Mouse (Mus musculus): ENCODE measurements around the gene Slc25a36. TPM values are rescaled to one million over a fixed set of nuclear protein-coding genes. Genes with fewer than 3 reads are reported as not detected.
A peak's percentile ranks its signal among the peaks of the same experiment; 100 is the strongest.

Gene Slc25a36
- 97.3 and 99.9 TPM in 2 replicates for polyA plus RNA-seq (2014; fragmentation: Nextera tagmentation; extraction: Ambion mirVana)

DNA sequence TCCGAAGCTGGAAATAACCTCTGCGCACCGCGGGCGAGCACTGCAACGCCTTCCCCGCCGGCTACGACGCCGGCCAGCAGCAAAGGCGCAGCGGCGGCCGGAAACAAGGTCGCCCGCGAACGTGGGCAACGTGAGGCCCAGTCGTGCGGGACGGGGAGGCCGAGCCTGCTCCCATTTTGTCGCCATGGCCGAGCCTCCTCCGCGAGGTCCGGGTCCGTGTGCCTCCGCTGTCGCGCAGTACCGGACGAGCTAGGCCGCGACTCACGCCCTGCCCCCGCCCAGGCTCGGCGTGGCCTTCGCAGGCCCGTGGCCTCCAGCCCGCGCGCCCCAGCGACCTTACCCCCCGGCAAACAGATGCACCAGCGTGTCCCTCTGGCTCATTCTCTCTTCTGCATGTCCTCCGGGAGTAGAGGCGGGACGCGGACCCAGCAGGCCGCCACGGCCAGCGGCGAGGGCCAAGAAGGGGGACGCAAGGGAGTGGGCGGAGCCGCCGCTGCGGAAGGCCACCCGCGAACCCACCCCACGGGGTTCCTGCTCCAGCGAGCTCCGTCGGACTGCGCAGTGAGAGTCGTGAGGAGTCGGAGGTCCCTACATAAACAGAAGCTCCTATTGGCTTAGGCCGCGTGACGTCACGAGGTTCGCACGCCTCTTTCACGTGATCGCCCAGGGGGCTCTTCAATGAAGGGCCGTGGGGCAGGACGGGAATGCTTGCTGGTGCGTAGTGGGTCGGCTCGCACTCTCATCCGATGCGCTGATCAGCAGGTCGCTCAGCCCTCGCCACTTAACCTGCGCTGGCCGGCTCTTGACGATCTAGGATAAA is at the start of gene Slc25a36:
TSS of gene Slc25a36 (minus strand) at position 587 of the 820 bp plus-strand sequence.
- Histone ChIP-seq H3K36me3 (replicated peaks; ENCODE audit: control insufficient read depth, insufficient read depth, low read depth, low read length) (no peaks in the 10 kb centered on the region), H3K4me3 (ENCODE audit: low read depth, low read length) (peak within 1 kb of the TSS; percentile 84), H3K27me3 (ENCODE audit: control insufficient read depth, insufficient read depth, low read length) (no peaks in the 10 kb centered on the region), H3K4me1 (ENCODE audit: control insufficient read depth, insufficient read depth, low read length) (no peaks in the 10 kb centered on the region), H3K9ac (replicated peaks; ENCODE audit: low read length) (peak within 1 kb of the TSS; percentile 78), H3K9me3 (replicated peaks; ENCODE audit: control insufficient read depth, low read length) (no peaks in the 10 kb centered on the region), H3K4me2 (ENCODE audit: low read depth, low read length) (peak within 1 kb of the TSS; percentile 53), H3K27ac (replicated peaks; ENCODE audit: low read depth, low read length) (peak within 1 kb of the TSS; percentile 71)
- ATAC-seq (replicated peaks; ENCODE audit: insufficient number of reproducible peaks, low FRiP score, low TSS enrichment, low read depth) (peak; percentile 99), DNase-seq (ENCODE audit: low spot score) (peak; percentile 98)
- under 1% methylated on average over 84 of the region's 91 CpGs for WGBS

DNA sequence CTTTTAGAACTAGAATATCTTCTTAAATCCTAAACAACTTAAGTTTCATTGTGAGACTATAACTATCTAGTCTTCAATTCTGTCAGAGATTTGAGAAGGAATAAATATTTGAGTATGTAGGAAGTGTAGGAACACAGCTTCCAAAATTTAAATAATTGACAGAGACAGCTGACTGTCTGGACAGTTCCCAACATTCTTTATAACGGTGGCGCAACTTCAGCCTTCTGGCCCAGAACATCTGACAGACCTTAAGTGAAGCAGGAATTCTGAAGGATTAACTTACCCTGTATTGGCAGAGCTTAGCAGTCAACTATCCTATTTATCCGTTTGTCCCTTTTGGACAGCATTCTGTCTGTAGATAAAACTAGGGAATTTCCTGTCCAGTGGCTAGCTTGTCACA is 47.5 kb upstream of the Slc25a36 start:
- ATAC-seq (replicated peaks; ENCODE audit: insufficient number of reproducible peaks, low FRiP score, low TSS enrichment, low read depth) = no peak
- Histone ChIP-seq H3K9ac (replicated peaks; ENCODE audit: low read length) (no peak overlapping the region), H3K9me3 (replicated peaks; ENCODE audit: control insufficient read depth, low read length) (no peaks in the 10 kb centered on the region), H3K4me1 (ENCODE audit: control insufficient read depth, insufficient read depth, low read length) (no peaks in the 10 kb centered on the region), H3K36me3 (replicated peaks; ENCODE audit: control insufficient read depth, insufficient read depth, low read depth, low read length) (no peaks in the 10 kb centered on the region), H3K27me3 (ENCODE audit: control insufficient read depth, insufficient read depth, low read length) (no peaks in the 10 kb centered on the region), H3K4me3 (ENCODE audit: low read depth, low read length) (no peak overlapping the region), H3K27ac (replicated peaks; ENCODE audit: low read depth, low read length) (no peak overlapping the region), H3K4me2 (ENCODE audit: low read depth, low read length) (no peak overlapping the region)
- DNase-seq (ENCODE audit: low spot score) = no peak
- WGBS = 73% methylated on average over 3 of the region's 3 CpGs

DNA sequence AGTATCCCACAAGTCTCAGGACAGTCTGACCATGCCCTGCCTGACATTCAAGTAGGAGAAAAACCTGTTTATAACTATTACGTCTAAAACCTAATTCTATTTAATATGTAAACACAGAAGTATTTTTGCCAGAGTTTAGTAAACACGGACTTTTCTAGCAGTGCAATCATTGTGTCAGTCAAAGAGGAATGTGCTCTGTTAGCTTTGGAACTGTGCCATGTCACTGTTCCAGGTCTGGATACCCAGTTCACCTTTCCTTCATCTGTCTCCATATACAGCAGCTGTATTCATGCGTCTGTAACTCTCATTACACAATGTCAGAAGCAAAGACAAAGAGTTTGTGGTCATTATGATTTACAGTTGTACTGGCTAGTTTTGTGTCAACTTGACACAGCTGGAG is 45.0 kb upstream of the Slc25a36 start:
- H3K36me3 ChIP-seq (replicated peaks; ENCODE audit: control insufficient read depth, insufficient read depth, low read depth, low read length) = no peaks in the 10 kb centered on the region
- H3K4me3 ChIP-seq (ENCODE audit: low read depth, low read length) = no peak overlapping the region
- no peaks in the 10 kb centered on the region for H3K27me3 ChIP-seq (ENCODE audit: control insufficient read depth, insufficient read depth, low read length)
- H3K4me2 ChIP-seq (ENCODE audit: low read depth, low read length) = no peak overlapping the region
- WGBS = 70% methylated on average over 3 of the region's 3 CpGs
- H3K9ac ChIP-seq (replicated peaks; ENCODE audit: low read length) = no peak overlapping the region
- ATAC-seq (replicated peaks; ENCODE audit: insufficient number of reproducible peaks, low FRiP score, low TSS enrichment, low read depth) (no peak), DNase-seq (ENCODE audit: low spot score) (no peak)
- no peak overlapping the region for H3K27ac ChIP-seq (replicated peaks; ENCODE audit: low read depth, low read length)
- no peaks in the 10 kb centered on the region for H3K9me3 ChIP-seq (replicated peaks; ENCODE audit: control insufficient read depth, low read length)
- H3K4me1 ChIP-seq (ENCODE audit: control insufficient read depth, insufficient read depth, low read length) = no peaks in the 10 kb centered on the region

DNA sequence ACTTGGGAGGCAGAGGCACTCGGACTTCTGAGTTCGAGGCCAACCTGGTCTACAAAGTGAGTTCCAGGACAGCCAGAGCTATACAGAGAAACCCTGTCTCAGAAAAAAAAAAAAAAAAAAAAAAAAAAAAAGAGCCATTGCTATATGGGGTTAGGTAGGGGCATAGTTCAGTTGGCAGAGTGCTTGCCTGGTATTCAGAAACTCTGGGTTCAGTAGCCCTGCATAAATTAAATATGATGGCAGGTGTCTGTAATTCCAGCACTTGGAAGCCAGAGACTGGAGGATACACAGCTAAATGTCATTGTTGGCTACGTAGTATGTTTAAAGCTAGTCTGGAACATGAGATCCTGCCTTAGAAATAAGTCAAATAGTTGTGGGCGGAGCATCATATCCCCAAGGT is 44.0 kb upstream of the Slc25a36 start:
- no peaks in the 10 kb centered on the region for H3K4me1 ChIP-seq (ENCODE audit: control insufficient read depth, insufficient read depth, low read length)
- no peak overlapping the region for H3K9ac ChIP-seq (replicated peaks; ENCODE audit: low read length)
- H3K4me3 ChIP-seq (ENCODE audit: low read depth, low read length) = no peak overlapping the region
- 82% methylated on average over 4 of the region's 4 CpGs for WGBS
- no peak for ATAC-seq (replicated peaks; ENCODE audit: insufficient number of reproducible peaks, low FRiP score, low TSS enrichment, low read depth)
- H3K36me3 ChIP-seq (replicated peaks; ENCODE audit: control insufficient read depth, insufficient read depth, low read depth, low read length) = no peaks in the 10 kb centered on the region
- no peak overlapping the region for H3K4me2 ChIP-seq (ENCODE audit: low read depth, low read length)
- DNase-seq (ENCODE audit: low spot score) = no peak
- no peaks in the 10 kb centered on the region for H3K9me3 ChIP-seq (replicated peaks; ENCODE audit: control insufficient read depth, low read length)
- H3K27me3 ChIP-seq (ENCODE audit: control insufficient read depth, insufficient read depth, low read length) = no peaks in the 10 kb centered on the region
- no peak overlapping the region for H3K27ac ChIP-seq (replicated peaks; ENCODE audit: low read depth, low read length)

DNA sequence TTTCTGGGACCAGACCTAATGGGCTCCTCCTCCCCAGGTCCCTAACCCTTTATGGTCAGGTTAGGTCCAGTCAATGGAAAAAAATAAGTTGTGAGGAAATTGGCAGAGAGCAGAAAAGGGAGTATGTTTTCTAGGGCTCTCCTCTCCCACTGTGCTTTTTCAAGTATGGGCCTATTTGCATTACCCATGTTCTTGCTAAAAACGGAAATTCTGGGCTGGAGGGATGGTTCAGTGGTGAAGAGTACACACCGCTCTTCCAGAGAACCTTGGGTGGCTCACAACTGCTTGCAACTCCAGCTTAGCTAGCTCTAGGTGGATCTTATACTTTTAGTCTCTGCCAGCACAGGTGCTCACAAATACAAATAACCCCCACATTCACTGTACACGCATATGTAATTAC is 42.0 kb upstream of the Slc25a36 start:
- no peaks in the 10 kb centered on the region for H3K27me3 ChIP-seq (ENCODE audit: control insufficient read depth, insufficient read depth, low read length)
- no peak overlapping the region for H3K9ac ChIP-seq (replicated peaks; ENCODE audit: low read length)
- H3K36me3 ChIP-seq (replicated peaks; ENCODE audit: control insufficient read depth, insufficient read depth, low read depth, low read length) = no peaks in the 10 kb centered on the region
- 85% methylated on average over 3 of the region's 3 CpGs for WGBS
- H3K9me3 ChIP-seq (replicated peaks; ENCODE audit: control insufficient read depth, low read length) = no peaks in the 10 kb centered on the region
- H3K27ac ChIP-seq (replicated peaks; ENCODE audit: low read depth, low read length) = no peak overlapping the region
- no peak overlapping the region for H3K4me3 ChIP-seq (ENCODE audit: low read depth, low read length)
- no peaks in the 10 kb centered on the region for H3K4me1 ChIP-seq (ENCODE audit: control insufficient read depth, insufficient read depth, low read length)
- ATAC-seq (replicated peaks; ENCODE audit: insufficient number of reproducible peaks, low FRiP score, low TSS enrichment, low read depth) = no peak
- DNase-seq (ENCODE audit: low spot score) = no peak
- no peak overlapping the region for H3K4me2 ChIP-seq (ENCODE audit: low read depth, low read length)

GRCm38 (mm10) chr9:97147270-97147669 is 36.3 kb upstream of the Slc25a36 start:
- Histone ChIP-seq H3K9ac (replicated peaks; ENCODE audit: low read length) (no peak overlapping the region), H3K27ac (replicated peaks; ENCODE audit: low read depth, low read length) (no peak overlapping the region), H3K9me3 (replicated peaks; ENCODE audit: control insufficient read depth, low read length) (no peaks in the 10 kb centered on the region), H3K4me1 (ENCODE audit: control insufficient read depth, insufficient read depth, low read length) (no peaks in the 10 kb centered on the region), H3K4me3 (ENCODE audit: low read depth, low read length) (no peak overlapping the region), H3K36me3 (replicated peaks; ENCODE audit: control insufficient read depth, insufficient read depth, low read depth, low read length) (no peaks in the 10 kb centered on the region), H3K4me2 (ENCODE audit: low read depth, low read length) (no peak overlapping the region), H3K27me3 (ENCODE audit: control insufficient read depth, insufficient read depth, low read length) (no peaks in the 10 kb centered on the region)
- no peak for DNase-seq (ENCODE audit: low spot score)
- 80% methylated on average over 2 of the region's 2 CpGs for WGBS
- ATAC-seq (replicated peaks; ENCODE audit: insufficient number of reproducible peaks, low FRiP score, low TSS enrichment, low read depth) = no peak

GRCm38 (mm10) chr9:97145351-97145750 is 34.4 kb upstream of the Slc25a36 start:
- no peak for DNase-seq (ENCODE audit: low spot score)
- no peak overlapping the region for H3K27ac ChIP-seq (replicated peaks; ENCODE audit: low read depth, low read length)
- no peak overlapping the region for H3K4me3 ChIP-seq (ENCODE audit: low read depth, low read length)
- no peaks in the 10 kb centered on the region for H3K27me3 ChIP-seq (ENCODE audit: control insufficient read depth, insufficient read depth, low read length)
- no peaks in the 10 kb centered on the region for H3K36me3 ChIP-seq (replicated peaks; ENCODE audit: control insufficient read depth, insufficient read depth, low read depth, low read length)
- ATAC-seq (replicated peaks; ENCODE audit: insufficient number of reproducible peaks, low FRiP score, low TSS enrichment, low read depth) = no peak
- no peaks in the 10 kb centered on the region for H3K9me3 ChIP-seq (replicated peaks; ENCODE audit: control insufficient read depth, low read length)
- no peaks in the 10 kb centered on the region for H3K4me1 ChIP-seq (ENCODE audit: control insufficient read depth, insufficient read depth, low read length)
- no peak overlapping the region for H3K4me2 ChIP-seq (ENCODE audit: low read depth, low read length)
- H3K9ac ChIP-seq (replicated peaks; ENCODE audit: low read length) = no peak overlapping the region
- WGBS = 74% methylated on average over 6 of the region's 6 CpGs

GRCm38 (mm10) chr9:97143416-97143815 is 32.5 kb upstream of the Slc25a36 start:
- no peak overlapping the region for H3K27ac ChIP-seq (replicated peaks; ENCODE audit: low read depth, low read length)
- H3K36me3 ChIP-seq (replicated peaks; ENCODE audit: control insufficient read depth, insufficient read depth, low read depth, low read length) = no peaks in the 10 kb centered on the region
- H3K4me1 ChIP-seq (ENCODE audit: control insufficient read depth, insufficient read depth, low read length) = no peaks in the 10 kb centered on the region
- H3K9me3 ChIP-seq (replicated peaks; ENCODE audit: control insufficient read depth, low read length) = no peaks in the 10 kb centered on the region
- no peak overlapping the region for H3K4me2 ChIP-seq (ENCODE audit: low read depth, low read length)
- 89% methylated on average over 5 of the region's 5 CpGs for WGBS
- no peak overlapping the region for H3K9ac ChIP-seq (replicated peaks; ENCODE audit: low read length)
- ATAC-seq (replicated peaks; ENCODE audit: insufficient number of reproducible peaks, low FRiP score, low TSS enrichment, low read depth) (no peak), DNase-seq (ENCODE audit: low spot score) (no peak)
- H3K4me3 ChIP-seq (ENCODE audit: low read depth, low read length) = no peak overlapping the region
- no peaks in the 10 kb centered on the region for H3K27me3 ChIP-seq (ENCODE audit: control insufficient read depth, insufficient read depth, low read length)

Data from embryonic facial prominence, embryonic 11.5 days (tissue).